Mouse (Mus musculus) layer of hippocampus, postnatal 25 days (tissue): ENCODE measurements around the gene Ctnnbl1. TPM values are rescaled to one million over a fixed set of nuclear protein-coding genes. Genes with fewer than 3 reads are reported as not detected.

ENCODE experiments used
- DNase-seq, 2 experiments: peaks; one replicate each; pipeline ENCODE4 v3.0.0; 2022; ENCODE audit warnings: mixed read lengths in 2 of 2, low spot score in 1 of 2; ENCODE audit errors: extremely low spot score in 1 of 2
- total RNA-seq, 2 experiments: library from RNA; stranded (reverse); gene quantifications; 2 replicates each; pipeline ENCODE4 v1.2.3; 2021

Ctnnbl1 gene
- total RNA-seq, 2 experiments from 2014 or later = 28.1 to 28.9 TPM

- no peak for DNase-seq
Measured at GRCm38 (mm10) chr2:157861273-157861944, 124.2 kb downstream of the Ctnnbl1 start.

- no peak for DNase-seq
Measured at GRCm38 (mm10) chr2:157862306-157862705, 125.1 kb downstream of the Ctnnbl1 start.

- no peak for DNase-seq
Measured at GRCm38 (mm10) chr2:157867126-157867525, 129.9 kb downstream of the Ctnnbl1 start.

- DNase-seq = no peak
Measured at GRCm38 (mm10) chr2:157870247-157870646, 133.0 kb downstream of the Ctnnbl1 start.

GRCm38 (mm10) chr2:157873223-157873622 lies 136.0 kb downstream of the Ctnnbl1 start:
- DNase-seq = peak in 1 of 2 experiments; percentile 24

- DNase-seq = no peak
Measured at GRCm38 (mm10) chr2:157873691-157874090, 136.5 kb downstream of the Ctnnbl1 start.

- no peak for DNase-seq
Measured at GRCm38 (mm10) chr2:157875111-157875510, 137.9 kb downstream of the Ctnnbl1 start.

GRCm38 (mm10) chr2:157877394-157877793 lies 140.2 kb downstream of the Ctnnbl1 start:
- DNase-seq = no peak

- no peak for DNase-seq
Measured at GRCm38 (mm10) chr2:157877967-157878366, 140.8 kb downstream of the Ctnnbl1 start.

- DNase-seq = no peak
Measured at GRCm38 (mm10) chr2:157881939-157882338, 144.7 kb downstream of the Ctnnbl1 start.

- DNase-seq = no peak
Measured at GRCm38 (mm10) chr2:157887275-157888025, 150.2 kb downstream of the Ctnnbl1 start.

- DNase-seq = no peak
Measured at GRCm38 (mm10) chr2:157891166-157891565, 154.0 kb downstream of the Ctnnbl1 start.

GRCm38 (mm10) chr2:157897131-157897530 lies 159.9 kb downstream of the Ctnnbl1 start:
- DNase-seq = no peak

GRCm38 (mm10) chr2:157913204-157913636 lies 176.0 kb downstream of the Ctnnbl1 start:
- DNase-seq = peak; percentile 31 to 68

GRCm38 (mm10) chr2:157913705-157914104 lies 176.5 kb downstream of the Ctnnbl1 start:
- DNase-seq = peak in 1 of 2 experiments; percentile 29

- DNase-seq = peak; percentile 55 to 60
Measured at GRCm38 (mm10) chr2:157914105-157914764, 177.0 kb downstream of the Ctnnbl1 start, which contains the start of gene Vstm2l. Gene Vstm2l (plus strand): TSS chr2:157914653.

- peak; percentile 31 to 59 for DNase-seq
Measured at GRCm38 (mm10) chr2:157914889-157915517, 177.8 kb downstream of the Ctnnbl1 start.

GRCm38 (mm10) chr2:157918529-157918928 lies 181.3 kb downstream of the Ctnnbl1 start:
- DNase-seq = no peak

GRCm38 (mm10) chr2:157921551-157921950 lies 184.3 kb downstream of the Ctnnbl1 start:
- DNase-seq = peak in 1 of 2 experiments; percentile 34

GRCm38 (mm10) chr2:157923406-157923805 lies 186.2 kb downstream of the Ctnnbl1 start:
- DNase-seq = no peak

GRCm38 (mm10) chr2:157924504-157924903 lies 187.3 kb downstream of the Ctnnbl1 start:
- DNase-seq = no peak
